Mouse (Mus musculus) MEL (cell line): ENCODE measurements around the gene Ovol3. TPM values are rescaled to one million over a fixed set of nuclear protein-coding genes. Genes with fewer than 3 reads are reported as not detected.

Experiments used
- DNase-seq: peaks from one replicate; pipeline ENCODE4 v3.0.0; 2011; ENCODE audit warnings: low read depth, low spot score
- H3K27ac ChIP-seq: 2 replicates; pipeline ENCODE4 v1.5.1; 2012; ENCODE audit warnings: low read depth, mild to moderate bottlenecking, control low read depth, low read length, moderate library complexity; ENCODE audit not compliant: control insufficient read depth
- H3K27me3 ChIP-seq, 2 experiments: fragments of 150-350 bp in 1 of 2; sonication (generic) in 1 of 2; 2 replicates each; pipeline ENCODE4 v1.6.1; 2012; ENCODE audit warnings: low read length in 2 of 2, mild to moderate bottlenecking in 2 of 2, improper control_type of control experiment in 1 of 2, moderate library complexity in 1 of 2; ENCODE audit not compliant: insufficient read depth in 2 of 2, control insufficient read depth in 1 of 2
- H3K36me3 ChIP-seq, 2 experiments: 2 replicates each; pipeline ENCODE4 v1.6.1; 2012 to 2014; ENCODE audit warnings: low read length in 2 of 2, improper control_type of control experiment in 1 of 2, inconsistent platforms in 1 of 2, mild to moderate bottlenecking in 1 of 2; ENCODE audit not compliant: insufficient read depth in 2 of 2, control insufficient read depth in 1 of 2
- H3K4me1 ChIP-seq, 2 experiments: fragments of 150-350 bp in 1 of 2; sonication (generic) in 1 of 2; 2 replicates each; pipeline ENCODE4 v1.6.1; 2012; ENCODE audit warnings: low read length in 2 of 2, improper control_type of control experiment in 1 of 2, mild to moderate bottlenecking in 1 of 2; ENCODE audit not compliant: insufficient read depth in 2 of 2, control insufficient read depth in 1 of 2
- H3K4me3 ChIP-seq, 2 experiments: fragments of 150-350 bp in 1 of 2; sonication (generic) in 1 of 2; 2 replicates each; pipeline ENCODE4 v1.5.1; 2012; ENCODE audit warnings: low read depth in 2 of 2, low read length in 2 of 2, mild to moderate bottlenecking in 2 of 2, moderate library complexity in 2 of 2, control low read depth in 1 of 2, improper control_type of control experiment in 1 of 2; ENCODE audit not compliant: control insufficient read depth in 1 of 2, insufficient read depth in 1 of 2
- H3K79me2 ChIP-seq: 2 replicates; pipeline ENCODE4 v1.6.1; 2012; ENCODE audit warnings: mild to moderate bottlenecking, low read length, moderate library complexity; ENCODE audit not compliant: control insufficient read depth, poor library complexity, insufficient read depth
- H3K9ac ChIP-seq: 2 replicates; pipeline ENCODE4 v1.6.1; 2012; ENCODE audit warnings: low read depth, mild to moderate bottlenecking, control low read depth, low read length, moderate library complexity; ENCODE audit not compliant: control insufficient read depth, poor library complexity, severe bottlenecking
- H3K9me3 ChIP-seq: fragments of 150-350 bp; sonication (generic); replicated peaks from 2 replicates; pipeline ENCODE4 v1.6.1; 2012; ENCODE audit warnings: mild to moderate bottlenecking, low read length, improper control_type of control experiment, moderate library complexity; ENCODE audit not compliant: insufficient read depth
- CTCF ChIP-seq, 3 experiments: IDR thresholded peaks in 2 of 3; conservative IDR thresholded peaks in 1 of 3; 2 replicates each; pipeline ENCODE4 v1.5.1; 2011 to 2012; ENCODE audit warnings: low read length in 3 of 3, low read depth in 2 of 3, mild to moderate bottlenecking in 2 of 3, improper control_type of control experiment in 1 of 3, inconsistent platforms in 1 of 3, mixed read lengths in 1 of 3, moderate library complexity in 1 of 3; ENCODE audit not compliant: control insufficient read depth in 1 of 3, insufficient read depth in 1 of 3, poor library complexity in 1 of 3, severe bottlenecking in 1 of 3
- ELF1 ChIP-seq: IDR thresholded peaks from 2 replicates; pipeline ENCODE4 v1.6.1; 2014; ENCODE audit warnings: low read depth, mild to moderate bottlenecking, inconsistent platforms, low read length, improper control_type of control experiment, moderate library complexity
- EP300 ChIP-seq, 2 experiments: IDR thresholded peaks; 2 replicates each; pipeline ENCODE4 v1.6.1; 2011; ENCODE audit warnings: improper control_type of control experiment in 2 of 2, low read length in 2 of 2, low read depth in 1 of 2, mild to moderate bottlenecking in 1 of 2
- ETS1 ChIP-seq: IDR thresholded peaks from 2 replicates; pipeline ENCODE4 v1.6.1; 2012; ENCODE audit warnings: low read depth, mild to moderate bottlenecking, inconsistent platforms, low read length, improper control_type of control experiment, moderate library complexity
- GATA1 ChIP-seq: IDR thresholded peaks from 2 replicates; pipeline ENCODE4 v1.6.1; 2011; ENCODE audit warnings: low read depth, low read length, improper control_type of control experiment
- HCFC1 ChIP-seq: IDR thresholded peaks from 2 replicates; pipeline ENCODE4 v1.6.1; 2012; ENCODE audit warnings: low read depth, mild to moderate bottlenecking, inconsistent platforms, low read length, improper control_type of control experiment, moderate library complexity
- MXI1 ChIP-seq: IDR thresholded peaks from 2 replicates; pipeline ENCODE4 v1.6.1; 2011; ENCODE audit warnings: mild to moderate bottlenecking, low read depth, low read length, improper control_type of control experiment
- MYC ChIP-seq: IDR thresholded peaks from 2 replicates; pipeline ENCODE4 v1.6.1; 2011; ENCODE audit warnings: low read depth, mild to moderate bottlenecking, low read length, improper control_type of control experiment, moderate library complexity
- NELFE ChIP-seq: IDR thresholded peaks from 2 replicates; pipeline ENCODE4 v1.6.1; 2011; ENCODE audit warnings: low read depth, low read length, improper control_type of control experiment
- NRF1 ChIP-seq: IDR thresholded peaks from 2 replicates; pipeline ENCODE4 v1.6.1; 2014; ENCODE audit warnings: low read depth, mild to moderate bottlenecking, inconsistent platforms, low read length, improper control_type of control experiment, moderate library complexity; ENCODE audit not compliant: poor library complexity, insufficient read depth, severe bottlenecking
- POLR2A ChIP-seq, 2 experiments: IDR thresholded peaks; 2 replicates each; pipeline ENCODE4 v1.6.1; 2011 to 2012; ENCODE audit warnings: low read length in 2 of 2, mild to moderate bottlenecking in 2 of 2, control low read depth in 1 of 2, improper control_type of control experiment in 1 of 2, low read depth in 1 of 2, moderate library complexity in 1 of 2; ENCODE audit not compliant: control insufficient read depth in 1 of 2, insufficient read depth in 1 of 2, poor library complexity in 1 of 2
- POLR2AphosphoS2 ChIP-seq: IDR thresholded peaks from 2 replicates; pipeline ENCODE4 v1.6.1; 2011; ENCODE audit warnings: low read length, improper control_type of control experiment
- RCOR1 ChIP-seq: IDR thresholded peaks from 2 replicates; pipeline ENCODE4 v1.6.1; 2012; ENCODE audit warnings: low read depth, mild to moderate bottlenecking, inconsistent platforms, low read length, improper control_type of control experiment
- SIN3A ChIP-seq: IDR thresholded peaks from 2 replicates; pipeline ENCODE4 v1.6.1; 2012; ENCODE audit warnings: low read length, improper control_type of control experiment, inconsistent platforms
- SMC3 ChIP-seq: IDR thresholded peaks from 2 replicates; pipeline ENCODE4 v1.6.1; 2011; ENCODE audit warnings: low read depth, low read length, improper control_type of control experiment
- TCF12 ChIP-seq: IDR thresholded peaks from 2 replicates; pipeline ENCODE4 v1.6.1; 2014; ENCODE audit warnings: low read depth, mild to moderate bottlenecking, inconsistent platforms, low read length, improper control_type of control experiment, moderate library complexity
- USF1 ChIP-seq: IDR thresholded peaks from 2 replicates; pipeline ENCODE4 v1.6.1; 2014; ENCODE audit warnings: low read depth, mild to moderate bottlenecking, inconsistent platforms, low read length, improper control_type of control experiment, moderate library complexity
- ZMIZ1 ChIP-seq: IDR thresholded peaks from 2 replicates; pipeline ENCODE4 v1.6.1; 2012; ENCODE audit warnings: low read depth, mild to moderate bottlenecking, inconsistent platforms, low read length, improper control_type of control experiment, moderate library complexity
- ZNF384 ChIP-seq: IDR thresholded peaks from 2 replicates; pipeline ENCODE4 v1.6.1; 2012; ENCODE audit warnings: low read depth, mild to moderate bottlenecking, inconsistent platforms, low read length, improper control_type of control experiment
- polyA plus RNA-seq, 2 experiments: library from polyadenylated mRNA; stranded (reverse) in 1 of 2; unstranded in 1 of 2; fragments of >175 nt in 1 of 2; fragments of >200 nt in 1 of 2; gene quantifications; 2 replicates each; pipeline versions ENCODE4 v1.2.1 to v1.2.4; 2012; ENCODE audit warnings: low replicate concordance in 2 of 2, low read depth in 1 of 2; ENCODE audit not compliant: insufficient read length in 2 of 2, insufficient read depth in 1 of 2, missing spikeins in 1 of 2
- total RNA-seq: library from RNA; depleted of rRNA; stranded (reverse); fragments of 300-350 nt; gene quantifications from 2 replicates; pipeline ENCODE4 v1.2.3, GENCODE M21; 2012; rRNA removed

Ovol3 gene
- total and polyA plus RNA-seq, 3 experiments, result 0.17 TPM; not detected in 2

DNA sequence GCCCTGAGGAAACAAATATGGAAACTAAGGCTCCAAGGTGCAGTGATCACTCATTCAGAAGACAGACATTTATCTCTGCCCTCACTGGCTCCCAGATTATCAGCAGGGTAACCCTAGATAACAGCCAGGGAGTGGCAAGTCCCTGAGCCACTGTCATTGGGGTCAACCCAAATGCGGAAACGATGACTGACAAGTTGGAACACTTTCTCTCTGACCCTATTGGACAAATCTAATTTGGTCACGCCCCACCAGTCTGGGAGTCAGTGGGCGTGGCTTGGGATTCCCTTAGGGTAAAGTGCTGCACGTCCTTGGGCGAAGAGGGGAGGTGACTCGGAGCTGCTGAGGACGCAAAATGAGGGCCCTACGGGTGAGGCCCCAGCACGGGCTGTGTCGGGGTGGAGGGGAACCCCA lies 51.6 kb downstream of the Ovol3 start, which contains the start of gene Cox7a1:
Cox7a1 (plus strand) TSS at position 266 of the 411 bp plus-strand sequence.
- Histone ChIP-seq H3K4me3 (peak within 1 kb of the TSS; percentile 40 to 41; a peak in 3 of 4 replicates), H3K9me3 (no peaks in the 10 kb centered on the region), H3K27ac (0 out of 2 replicates have a peak within 1 kb of the TSS, but pooled peaks have one; percentile 9), H3K4me1 (peaks cover 0 to 4% of the 10 kb centered on the region in 2 experiments; a peak in 1 of 4 replicates), H3K9ac (peak within 1 kb of the TSS; percentile 45), H3K79me2 (no peaks in the 10 kb centered on the region), H3K36me3 (peaks cover 0 to 3% of the 10 kb centered on the region in 2 experiments; a peak in 3 of 4 replicates), H3K27me3 (no peaks in the 10 kb centered on the region)
- TF ChIP-seq ELF1 (peak; percentile 82), SMC3 (no peak), SIN3A (peak; percentile 64), USF1 (no peak), NELFE (no peak), RCOR1 (peak; percentile 60; the same call in 1 of the 2 replicates), ZMIZ1 (0 out of 2 replicates have a peak, but pooled peaks have one; percentile 40), NRF1 (no peak), POLR2AphosphoS2 (peak; percentile 15; the same call in 1 of the 2 replicates), TCF12 (peak; percentile 37; the same call in 1 of the 2 replicates), MYC (no peak), EP300 (IDR thresholded peaks at IDR 0.05; ENCODE audit: low read depth in 1 of 2, low read length in 2 of 2) (peak; percentile 66 to 73), GATA1 (peak; percentile 99), POLR2A (IDR thresholded peaks at IDR 0.05; ENCODE audit: control insufficient read depth in 1 of 2, insufficient read depth in 1 of 2, low read depth in 1 of 2, low read length in 2 of 2, poor library complexity in 1 of 2) (peak in 1 of 2 experiments; percentile 70; a peak in 2 of 4 replicates), HCFC1 (peak; percentile 34; the same call in 1 of the 2 replicates), CTCF (IDR thresholded peaks at IDR 0.05 in 2 of 3, conservative IDR thresholded peaks at IDR 0.05 in 1 of 3; ENCODE audit: control insufficient read depth in 1 of 3, insufficient read depth in 1 of 3, low read depth in 2 of 3, low read length in 3 of 3, poor library complexity in 1 of 3, severe bottlenecking in 1 of 3) (no peak), ZNF384 (peak; percentile 28; the same call in 1 of the 2 replicates), MXI1 (0 out of 2 replicates have a peak, but pooled peaks have one; percentile 25), ETS1 (peak; percentile 80)
- peak; percentile 97 for DNase-seq

Other genes starting within 250 kb of the Ovol3 start
- gene Zfp14, start 184.3 kb downstream of the Ovol3 start, total RNA-seq, result 0.16 and 0.39 TPM in 2 replicates
- gene Zfp14, start 184.3 kb downstream of the Ovol3 start, polyA plus RNA-seq, result under 1 TPM in 1 of 2 experiments, not detected in 1; 0.25 TPM
- 2.2 and 2.4 TPM in 2 replicates for gene Zfp82, start 162.8 kb downstream of the Ovol3 start, total RNA-seq
- 1 to 10 TPM in 1 of 2 experiments, not detected in 1; 2.0 TPM for gene Zfp82, start 162.8 kb downstream of the Ovol3 start, polyA plus RNA-seq
- 0.62 TPM in 1 of 2 replicates, not detected in the other for gene Gm26920, start 145.3 kb downstream of the Ovol3 start, total RNA-seq
- not detected for gene Gm26920, start 145.3 kb downstream of the Ovol3 start, polyA plus RNA-seq
- 7.3 and 8.0 TPM in 2 replicates for gene Zfp566, start 145.2 kb downstream of the Ovol3 start, total RNA-seq
- 1 to 10 TPM in 1 of 2 experiments, not detected in 1; 8.0 TPM for gene Zfp566, start 145.2 kb downstream of the Ovol3 start, polyA plus RNA-seq
- 5.5 and 6.2 TPM in 2 replicates for gene Zfp260, start 140.9 kb downstream of the Ovol3 start, total RNA-seq
- 1 to 10 TPM in 1 of 2 experiments, not detected in 1; 4.8 TPM for gene Zfp260, start 140.9 kb downstream of the Ovol3 start, polyA plus RNA-seq
- 3.9 and 8.2 TPM in 2 replicates for gene Zfp382, start 113.8 kb downstream of the Ovol3 start, total RNA-seq
- 1 to 10 TPM in 1 of 2 experiments, not detected in 1; 7.1 TPM for gene Zfp382, start 113.8 kb downstream of the Ovol3 start, polyA plus RNA-seq
- 30.6 and 35.5 TPM in 2 replicates for gene Zfp146, start 66.0 kb downstream of the Ovol3 start, total RNA-seq
- 10 to 100 TPM in 1 of 2 experiments, not detected in 1; 38.9 TPM for gene Zfp146, start 66.0 kb downstream of the Ovol3 start, polyA plus RNA-seq
- 8.9 and 9.9 TPM in 2 replicates for gene Cox7a1, start 51.6 kb downstream of the Ovol3 start, total RNA-seq
- gene Cox7a1, start 51.6 kb downstream of the Ovol3 start, polyA plus RNA-seq, result 10 to 100 TPM in 1 of 2 experiments, not detected in 1; 11.1 TPM
- 31.7 and 38.3 TPM in 2 replicates for gene Capns1, start 36.9 kb downstream of the Ovol3 start, total RNA-seq
- gene Capns1, start 36.9 kb downstream of the Ovol3 start, polyA plus RNA-seq, result 100 to 1,000 TPM in 1 of 2 experiments, not detected in 1; 354 TPM
- 109 and 128 TPM in 2 replicates for gene Polr2i, start 3.8 kb downstream of the Ovol3 start, total RNA-seq
- gene Polr2i, start 3.8 kb downstream of the Ovol3 start, polyA plus RNA-seq, result 100 to 1,000 TPM in 1 of 2 experiments, not detected in 1; 118 TPM
- gene Tbcb, start 3.5 kb downstream of the Ovol3 start, total RNA-seq, result 54.8 and 55.0 TPM in 2 replicates
- gene Tbcb, start 3.5 kb downstream of the Ovol3 start, polyA plus RNA-seq, result 10 to 100 TPM in 1 of 2 experiments, not detected in 1; 72.6 TPM
- gene Thap8, start 44.4 kb upstream of the Ovol3 start, total RNA-seq, result 0.42 and 0.73 TPM in 2 replicates
- under 1 TPM in 1 of 2 experiments, not detected in 1; 0.46 TPM for gene Thap8, start 44.4 kb upstream of the Ovol3 start, polyA plus RNA-seq
- gene Wdr62, start 44.7 kb upstream of the Ovol3 start, total RNA-seq, result 4.9 and 6.5 TPM in 2 replicates
- 10 to 100 TPM; 30.5 to 44.8 TPM for gene Wdr62, start 44.7 kb upstream of the Ovol3 start, polyA plus RNA-seq
- not detected in 2 replicates for gene Clip3, start 56.0 kb upstream of the Ovol3 start, total RNA-seq
- gene Clip3, start 56.0 kb upstream of the Ovol3 start, polyA plus RNA-seq, result under 1 TPM in 1 of 2 experiments, not detected in 1; 0.19 TPM
- gene Alkbh6, start 73.0 kb upstream of the Ovol3 start, total RNA-seq, result 15.0 and 16.2 TPM in 2 replicates
- gene Alkbh6, start 73.0 kb upstream of the Ovol3 start, polyA plus RNA-seq, result 10 to 100 TPM in 1 of 2 experiments, not detected in 1; 24.6 TPM
- gene Syne4, start 79.1 kb upstream of the Ovol3 start, total RNA-seq, result 0.31 and 0.42 TPM in 2 replicates
- under 1 TPM in 1 of 2 experiments, not detected in 1; 0.82 TPM for gene Syne4, start 79.1 kb upstream of the Ovol3 start, polyA plus RNA-seq
- 0.92 and 0.96 TPM in 2 replicates for gene E130208F15Rik, start 86.0 kb upstream of the Ovol3 start, total RNA-seq
- 1 to 10 TPM in 1 of 2 experiments, not detected in 1; 3.2 TPM for gene E130208F15Rik, start 86.0 kb upstream of the Ovol3 start, polyA plus RNA-seq
- gene Sdhaf1, start 88.2 kb upstream of the Ovol3 start, total RNA-seq, result 4.3 and 4.5 TPM in 2 replicates
- gene Sdhaf1, start 88.2 kb upstream of the Ovol3 start, polyA plus RNA-seq, result 1 to 10 TPM in 1 of 2 experiments, not detected in 1; 8.1 TPM
- not detected in 2 replicates for gene Lrfn3, start 127.0 kb upstream of the Ovol3 start, total RNA-seq
- not detected for gene Lrfn3, start 127.0 kb upstream of the Ovol3 start, polyA plus RNA-seq
- 2.8 and 3.9 TPM in 2 replicates for gene Tyrobp, start 178.0 kb upstream of the Ovol3 start, total RNA-seq
- 10 to 100 TPM in 1 of 2 experiments, not detected in 1; 13.6 TPM for gene Tyrobp, start 178.0 kb upstream of the Ovol3 start, polyA plus RNA-seq
- 7.1 and 15.5 TPM in 2 replicates for gene Hcst, start 184.1 kb upstream of the Ovol3 start, total RNA-seq
- gene Hcst, start 184.1 kb upstream of the Ovol3 start, polyA plus RNA-seq, result 10 to 100 TPM in 1 of 2 experiments, not detected in 1; 28.1 TPM
- gene Nfkbid, start 186.0 kb upstream of the Ovol3 start, total RNA-seq, result 6.2 and 7.0 TPM in 2 replicates
- 10 to 100 TPM in 1 of 2 experiments, not detected in 1; 16.7 TPM for gene Nfkbid, start 186.0 kb upstream of the Ovol3 start, polyA plus RNA-seq
- gene Aplp1, start 209.8 kb upstream of the Ovol3 start, total RNA-seq, result 1.5 and 1.9 TPM in 2 replicates
- gene Aplp1, start 209.8 kb upstream of the Ovol3 start, polyA plus RNA-seq, result 1 to 10 TPM in 1 of 2 experiments, not detected in 1; 7.1 TPM
- not detected in 2 replicates for gene Kirrel2, start 222.0 kb upstream of the Ovol3 start, total RNA-seq
- not detected for gene Kirrel2, start 222.0 kb upstream of the Ovol3 start, polyA plus RNA-seq
- gene Nphs1, start 222.6 kb upstream of the Ovol3 start, total RNA-seq, result 1.3 and 2.3 TPM in 2 replicates
- 1 to 10 TPM in 1 of 2 experiments, not detected in 1; 1.2 TPM for gene Nphs1, start 222.6 kb upstream of the Ovol3 start, polyA plus RNA-seq